Mouse (Mus musculus): ENCODE data around the gene Fam184a.

GRCm38 (mm10) chr10:53597121-53597881, 153.6 kb downstream of the Fam184a start:
- TF ChIP-seq CTCF (IDR thresholded peaks at IDR 0.05; ENCODE audit: low read depth, low read length) (no peak), POLR2A (IDR thresholded peaks at IDR 0.05; ENCODE audit: extremely low read depth, insufficient read depth, low read length) (no peak)

Data from liver, adult 2 months (tissue).